Mouse (Mus musculus) hindbrain, embryonic 11.5 days (tissue): Measurements from ENCODE around the gene Agr3. TPM values are rescaled to one million over a fixed set of nuclear protein-coding genes. Genes with fewer than 3 reads are reported as not detected.

ENCODE experiments used
- ATAC-seq: fragments of 200-750 bp; cut with Nextera tagmentation; 2 replicates; pipeline ENCODE4 v1.8.0; 2017; ENCODE audit warnings: mild to moderate bottlenecking, moderate TSS enrichment, moderate library complexity; ENCODE audit not compliant: low FRiP score
- DNase-seq: peaks from one replicate; pipeline ENCODE4 v3.0.0-alpha.2; 2015; ENCODE audit warnings: low spot score
- H3K27ac ChIP-seq: fragments of 300-500 bp; sonication (generic); 2 replicates; pipeline ENCODE4 v1.5.1; 2014; ENCODE audit warnings: mild to moderate bottlenecking, low read depth, low read length
- H3K27me3 ChIP-seq: fragments of 300-500 bp; sonication (generic); 2 replicates; pipeline ENCODE4 v1.6.1; 2014; ENCODE audit warnings: mild to moderate bottlenecking, low read length, moderate library complexity, mixed read lengths; ENCODE audit not compliant: control insufficient read depth, insufficient read depth
- H3K36me3 ChIP-seq: fragments of 300-500 bp; sonication (generic); 2 replicates; pipeline ENCODE4 v1.6.1; 2014; ENCODE audit warnings: mild to moderate bottlenecking, low read length, moderate library complexity, mixed read lengths; ENCODE audit not compliant: control insufficient read depth, insufficient read depth
- H3K4me1 ChIP-seq: fragments of 300-500 bp; sonication (generic); replicated peaks from 2 replicates; pipeline ENCODE4 v1.6.1; 2014; ENCODE audit warnings: low read length, mixed read lengths; ENCODE audit not compliant: control insufficient read depth, insufficient read depth
- H3K4me2 ChIP-seq: fragments of 300-500 bp; sonication (generic); replicated peaks from 2 replicates; pipeline ENCODE4 v1.6.1; 2014; ENCODE audit warnings: mild to moderate bottlenecking, low read depth, low read length
- H3K4me3 ChIP-seq: fragments of 300-500 bp; sonication (generic); 2 replicates; pipeline ENCODE4 v1.5.1; 2014; ENCODE audit warnings: low read depth, low read length
- H3K9ac ChIP-seq: fragments of 300-500 bp; sonication (generic); 2 replicates; pipeline ENCODE4 v1.6.1; 2014; ENCODE audit warnings: low read depth, low read length
- H3K9me3 ChIP-seq: fragments of 300-500 bp; sonication (generic); 2 replicates; pipeline ENCODE4 v1.6.1; 2016; ENCODE audit warnings: low read length; ENCODE audit not compliant: control insufficient read depth
- WGBS: fragments of 180-500 bp; shearing (Covaris S2); extraction: QIAGEN DNeasy Blood & Tissue Kit; methylation state at CpG from one replicate; pipeline ENCODE4 v1.1.7; 2014; 5-methylcytosine and 5-hydroxymethylcytosine counted together
- polyA plus RNA-seq: library from polyadenylated mRNA; unstranded; fragments of >200 nt; fragmentation: Nextera tagmentation; extraction: Ambion mirVana; gene quantifications from 2 replicates; pipeline ENCODE4 v1.2.1, GENCODE M21; 2014

The Agr3 gene
- polyA plus RNA-seq, 1 experiment from 2014 or later = not detected

- DNase-seq (no peak), ATAC-seq (no peak)
- Histone ChIP-seq H3K27ac (no peak overlapping the region), H3K4me3 (no peak overlapping the region), H3K9ac (no peak overlapping the region), H3K9me3 (no peaks in the 10 kb centered on the region), H3K36me3 (no peaks in the 10 kb centered on the region), H3K27me3 (no peaks in the 10 kb centered on the region), H3K4me1 (no peaks in the 10 kb centered on the region), H3K4me2 (no peak overlapping the region)
Measured at GRCm38 (mm10) chr12:35915813-35916212, 9.6 kb upstream of the Agr3 start.

- no peak overlapping the region for H3K4me3 ChIP-seq
- H3K36me3 ChIP-seq = no peaks in the 10 kb centered on the region
- no peaks in the 10 kb centered on the region for H3K9me3 ChIP-seq
- no peak overlapping the region for H3K4me2 ChIP-seq
- no peaks in the 10 kb centered on the region for H3K27me3 ChIP-seq
- no peak overlapping the region for H3K9ac ChIP-seq
- H3K4me1 ChIP-seq = no peaks in the 10 kb centered on the region
- ATAC-seq (no peak), DNase-seq (no peak)
- no peak overlapping the region for H3K27ac ChIP-seq
- 25% methylated on average over 1 of the region's 1 CpGs for WGBS
Measured at GRCm38 (mm10) chr12:35916467-35916866, 9.0 kb upstream of the Agr3 start.

- no peaks in the 10 kb centered on the region for H3K9me3 ChIP-seq
- no peaks in the 10 kb centered on the region for H3K36me3 ChIP-seq
- no peak overlapping the region for H3K9ac ChIP-seq
- ATAC-seq (no peak), DNase-seq (no peak)
- no peak overlapping the region for H3K4me3 ChIP-seq
- no peaks in the 10 kb centered on the region for H3K27me3 ChIP-seq
- H3K4me1 ChIP-seq = no peaks in the 10 kb centered on the region
- 84% methylated on average over 1 of the region's 1 CpGs for WGBS
- H3K4me2 ChIP-seq = no peak overlapping the region
- no peak overlapping the region for H3K27ac ChIP-seq
Measured at GRCm38 (mm10) chr12:35918031-35918430, 7.4 kb upstream of the Agr3 start.

- Histone ChIP-seq H3K36me3 (no peaks in the 10 kb centered on the region), H3K27me3 (no peaks in the 10 kb centered on the region), H3K27ac (no peak overlapping the region), H3K4me1 (no peaks in the 10 kb centered on the region), H3K9ac (no peak overlapping the region), H3K9me3 (no peaks in the 10 kb centered on the region), H3K4me2 (no peak overlapping the region), H3K4me3 (no peak overlapping the region)
- WGBS = 80% methylated on average over 2 of the region's 2 CpGs
- ATAC-seq = no peak
- no peak for DNase-seq
Measured at GRCm38 (mm10) chr12:35927804-35928203, 2.4 kb downstream of the Agr3 start.

GRCm38 (mm10) chr12:35932816-35933215 lies 7.4 kb downstream of the Agr3 start:
- DNase-seq = no peak
- Histone ChIP-seq H3K9me3 (no peaks in the 10 kb centered on the region), H3K4me3 (no peak overlapping the region), H3K27me3 (no peaks in the 10 kb centered on the region), H3K36me3 (no peaks in the 10 kb centered on the region), H3K4me1 (no peaks in the 10 kb centered on the region), H3K9ac (no peak overlapping the region), H3K4me2 (no peak overlapping the region), H3K27ac (no peak overlapping the region)
- ATAC-seq = no peak

GRCm38 (mm10) chr12:35951757-35952156 lies 26.3 kb downstream of the Agr3 start:
- no peaks in the 10 kb centered on the region for H3K36me3 ChIP-seq
- no peaks in the 10 kb centered on the region for H3K27me3 ChIP-seq
- DNase-seq (no peak), ATAC-seq (no peak)
- H3K27ac ChIP-seq = no peak overlapping the region
- no peaks in the 10 kb centered on the region for H3K4me1 ChIP-seq
- H3K4me3 ChIP-seq = no peak overlapping the region
- H3K4me2 ChIP-seq = no peak overlapping the region
- H3K9me3 ChIP-seq = no peaks in the 10 kb centered on the region
- H3K9ac ChIP-seq = no peak overlapping the region
- WGBS = 78% methylated on average over 1 of the region's 1 CpGs

- H3K27ac ChIP-seq = no peak overlapping the region
- H3K9me3 ChIP-seq = no peaks in the 10 kb centered on the region
- no peaks in the 10 kb centered on the region for H3K27me3 ChIP-seq
- ATAC-seq (no peak), DNase-seq (no peak)
- no peaks in the 10 kb centered on the region for H3K36me3 ChIP-seq
- H3K9ac ChIP-seq = no peak overlapping the region
- H3K4me3 ChIP-seq = no peak overlapping the region
- H3K4me2 ChIP-seq = no peak overlapping the region
- WGBS = 82% methylated on average over 2 of the region's 2 CpGs
- H3K4me1 ChIP-seq = no peaks in the 10 kb centered on the region
Measured at GRCm38 (mm10) chr12:35957235-35957634, 31.8 kb downstream of the Agr3 start.

GRCm38 (mm10) chr12:35966098-35966767 lies 40.8 kb downstream of the Agr3 start:
- no peaks in the 10 kb centered on the region for H3K4me1 ChIP-seq
- no peak overlapping the region for H3K27ac ChIP-seq
- 59% methylated on average over 7 of the region's 7 CpGs for whole genome bisulfite sequencing

GRCm38 (mm10) chr12:35966768-35967141 lies 41.3 kb downstream of the Agr3 start:
- DNase-seq (no peak), ATAC-seq (no peak)
- Histone ChIP-seq H3K4me3 (no peak overlapping the region), H3K36me3 (no peaks in the 10 kb centered on the region), H3K27me3 (no peaks in the 10 kb centered on the region), H3K9ac (no peak overlapping the region), H3K9me3 (no peaks in the 10 kb centered on the region), H3K4me2 (no peak overlapping the region), H3K4me1 (no peaks in the 10 kb centered on the region), H3K27ac (no peak overlapping the region)
- WGBS = 81% methylated on average over 7 of the region's 7 CpGs

More at GRCm38 (mm10) chr12:35966098-35966767, 40.8 kb downstream of the Agr3 start:
- Histone ChIP-seq H3K4me3 (no peak overlapping the region), H3K9ac (no peak overlapping the region), H3K4me2 (no peak overlapping the region), H3K36me3 (no peaks in the 10 kb centered on the region), H3K9me3 (no peaks in the 10 kb centered on the region), H3K27me3 (no peaks in the 10 kb centered on the region)
- no peak for ATAC-seq
- DNase-seq = no peak
